Mouse (Mus musculus): ENCODE results near the gene Rnf17. TPM values are rescaled to one million over a fixed set of nuclear protein-coding genes. Genes with fewer than 3 reads are reported as not detected.

Rnf17 gene
- polyA plus RNA-seq, 1 experiment from 2014 or later = 0.59 TPM

DNA sequence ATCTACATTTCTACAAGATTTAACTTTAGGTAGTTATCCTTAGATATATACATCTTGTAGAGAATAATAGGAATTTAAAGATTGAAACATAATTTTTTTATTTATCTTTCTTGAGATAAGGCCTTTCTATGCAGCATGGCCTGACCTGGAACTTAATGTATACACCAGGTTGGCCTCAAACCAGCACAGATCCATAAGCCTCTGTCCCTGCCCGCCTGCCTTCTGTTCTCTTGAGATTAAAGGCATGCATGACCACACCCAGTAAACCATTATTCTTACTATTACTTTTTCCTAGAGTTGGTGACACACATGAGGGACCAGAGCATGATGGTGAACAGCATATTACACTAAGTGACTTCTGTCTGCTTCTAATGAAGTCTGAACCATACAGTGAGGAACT lies 60.3 kb downstream of the Rnf17 start:
- no peak overlapping the region for H3K4me3 ChIP-seq (ENCODE audit: low read depth, low read length)
- no peaks in the 10 kb centered on the region for H3K36me3 ChIP-seq (ENCODE audit: control insufficient read depth, insufficient read depth)
- H3K4me1 ChIP-seq (replicated peaks; ENCODE audit: control insufficient read depth, insufficient read depth, low read length) = no peaks in the 10 kb centered on the region
- ATAC-seq = no peak
- TF ChIP-seq CTCF (IDR thresholded peaks at IDR 0.05; ENCODE audit: low read depth) = no peak
- no peak overlapping the region for H3K27ac ChIP-seq (ENCODE audit: low read depth, low read length)
- no peaks in the 10 kb centered on the region for H3K9me3 ChIP-seq (ENCODE audit: control insufficient read depth)
- 77% methylated on average over 1 of the region's 1 CpGs for WGBS
- H3K27me3 ChIP-seq (replicated peaks; ENCODE audit: control insufficient read depth, insufficient read depth, low read length) = no peaks in the 10 kb centered on the region
- H3K9ac ChIP-seq (ENCODE audit: low read depth, low read length) = no peak overlapping the region
- H3K4me2 ChIP-seq (replicated peaks; ENCODE audit: low read depth) = no peak overlapping the region

DNA sequence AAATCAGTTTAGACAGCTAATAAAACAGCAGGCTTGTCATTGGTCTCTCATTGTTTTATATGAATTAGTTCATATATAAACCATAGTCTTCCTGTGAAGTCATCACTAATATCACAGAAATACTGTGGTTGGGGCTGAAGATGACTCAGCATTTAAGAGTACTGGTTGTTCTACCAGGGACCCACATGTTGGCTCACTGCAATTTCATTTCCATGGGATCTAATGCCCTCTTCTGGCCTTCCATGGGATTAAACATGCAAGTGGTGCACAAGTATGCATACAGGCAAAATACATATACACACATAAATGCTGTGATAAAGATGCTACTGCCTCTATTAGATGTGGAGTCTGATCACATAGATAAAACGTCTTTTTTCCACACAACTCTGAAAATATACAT lies 65.8 kb downstream of the Rnf17 start:
- peak; percentile 68 for TF ChIP-seq CTCF (IDR thresholded peaks at IDR 0.05; ENCODE audit: low read depth)
- WGBS = 50% methylated on average over 1 of the region's 1 CpGs

DNA sequence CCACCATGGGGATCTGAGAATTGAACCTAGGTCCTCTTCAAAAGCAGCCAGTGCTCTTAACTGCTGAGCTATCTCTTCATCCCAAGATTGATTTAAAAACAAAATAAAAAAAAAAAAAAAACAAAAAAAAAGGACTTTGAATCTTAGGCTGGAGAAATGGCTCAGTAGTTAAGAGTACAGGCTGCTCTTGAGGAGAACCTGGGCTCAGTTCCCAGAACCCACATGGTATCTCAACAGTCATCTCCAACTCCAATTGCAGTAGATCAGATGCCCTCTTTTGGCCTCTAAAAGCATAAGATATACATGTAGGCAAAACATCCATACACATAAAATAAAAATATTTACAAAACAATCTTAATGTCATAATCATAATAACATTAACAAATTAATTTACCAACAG lies 87.4 kb downstream of the Rnf17 start:
- Histone ChIP-seq H3K36me3 (ENCODE audit: control insufficient read depth, insufficient read depth) (no peaks in the 10 kb centered on the region), H3K4me1 (replicated peaks; ENCODE audit: control insufficient read depth, insufficient read depth, low read length) (no peaks in the 10 kb centered on the region), H3K9me3 (ENCODE audit: control insufficient read depth) (no peaks in the 10 kb centered on the region), H3K27ac (ENCODE audit: low read depth, low read length) (no peak overlapping the region), H3K27me3 (replicated peaks; ENCODE audit: control insufficient read depth, insufficient read depth, low read length) (no peaks in the 10 kb centered on the region), H3K9ac (ENCODE audit: low read depth, low read length) (no peak overlapping the region), H3K4me3 (ENCODE audit: low read depth, low read length) (no peak overlapping the region), H3K4me2 (replicated peaks; ENCODE audit: low read depth) (no peak overlapping the region)
- ATAC-seq = no peak
- TF ChIP-seq CTCF (IDR thresholded peaks at IDR 0.05; ENCODE audit: low read depth) = no peak

More for the DNA sequence above, 65.8 kb downstream of the Rnf17 start:
- Histone ChIP-seq H3K4me3 (ENCODE audit: low read depth, low read length) (no peak overlapping the region), H3K27ac (ENCODE audit: low read depth, low read length) (no peak overlapping the region), H3K4me2 (replicated peaks; ENCODE audit: low read depth) (no peak overlapping the region), H3K9me3 (ENCODE audit: control insufficient read depth) (no peaks in the 10 kb centered on the region), H3K4me1 (replicated peaks; ENCODE audit: control insufficient read depth, insufficient read depth, low read length) (no peaks in the 10 kb centered on the region), H3K36me3 (ENCODE audit: control insufficient read depth, insufficient read depth) (no peaks in the 10 kb centered on the region), H3K9ac (ENCODE audit: low read depth, low read length) (no peak overlapping the region), H3K27me3 (replicated peaks; ENCODE audit: control insufficient read depth, insufficient read depth, low read length) (no peaks in the 10 kb centered on the region)
- ATAC-seq = no peak

DNA sequence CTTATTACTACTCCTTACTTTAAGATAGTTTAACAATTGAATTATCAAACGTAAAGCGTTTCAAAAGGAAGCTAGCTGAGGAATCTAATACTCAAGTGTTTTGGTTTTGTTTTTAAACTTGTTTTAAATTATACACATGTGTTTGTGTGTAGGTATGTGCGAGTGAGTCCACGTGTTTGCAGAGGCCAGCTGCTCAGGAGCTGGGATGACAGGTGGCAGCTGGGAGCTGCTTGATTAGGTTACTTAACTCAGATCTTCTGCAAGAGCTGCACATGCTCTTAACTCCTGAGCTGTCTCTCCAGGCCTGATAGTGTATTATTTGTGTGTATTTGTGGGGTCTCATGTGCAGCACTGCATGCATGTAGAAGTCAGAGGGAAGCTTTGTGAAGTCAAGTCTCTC lies 100.0 kb downstream of the Rnf17 start:
- TF ChIP-seq CTCF (IDR thresholded peaks at IDR 0.05; ENCODE audit: low read depth) = no peak
- 60% methylated on average over 4 of the region's 4 CpGs for WGBS
- Histone ChIP-seq H3K27ac (ENCODE audit: low read depth, low read length) (no peak overlapping the region), H3K4me1 (replicated peaks; ENCODE audit: control insufficient read depth, insufficient read depth, low read length) (no peaks in the 10 kb centered on the region), H3K36me3 (ENCODE audit: control insufficient read depth, insufficient read depth) (no peaks in the 10 kb centered on the region), H3K9ac (ENCODE audit: low read depth, low read length) (no peak overlapping the region), H3K9me3 (ENCODE audit: control insufficient read depth) (no peaks in the 10 kb centered on the region), H3K4me2 (replicated peaks; ENCODE audit: low read depth) (no peak overlapping the region), H3K27me3 (replicated peaks; ENCODE audit: control insufficient read depth, insufficient read depth, low read length) (no peaks in the 10 kb centered on the region), H3K4me3 (ENCODE audit: low read depth, low read length) (no peak overlapping the region)
- no peak for ATAC-seq

DNA sequence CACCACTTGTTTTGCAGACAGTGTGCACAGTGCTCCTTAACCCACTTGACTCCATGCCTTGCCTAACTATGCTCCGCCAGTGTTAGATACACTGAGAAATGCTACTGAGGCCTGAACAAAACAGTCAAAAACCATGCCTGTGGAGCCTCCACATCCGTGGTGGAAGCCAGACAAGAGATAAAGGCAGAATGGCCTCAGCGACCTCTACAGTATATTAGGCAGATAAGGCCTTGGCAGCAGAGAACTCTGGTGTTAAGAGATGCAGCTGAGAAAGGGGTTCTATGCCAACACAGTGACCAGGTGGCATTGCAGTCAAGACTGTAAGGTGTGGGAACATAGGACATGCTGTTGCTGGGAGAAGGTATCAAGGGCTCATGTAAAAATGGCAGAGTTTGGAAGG lies 104.4 kb downstream of the Rnf17 start:
- Histone ChIP-seq H3K4me1 (replicated peaks; ENCODE audit: control insufficient read depth, insufficient read depth, low read length) (no peaks in the 10 kb centered on the region), H3K4me2 (replicated peaks; ENCODE audit: low read depth) (no peak overlapping the region), H3K27ac (ENCODE audit: low read depth, low read length) (no peak overlapping the region), H3K36me3 (ENCODE audit: control insufficient read depth, insufficient read depth) (no peaks in the 10 kb centered on the region), H3K9ac (ENCODE audit: low read depth, low read length) (no peak overlapping the region), H3K27me3 (replicated peaks; ENCODE audit: control insufficient read depth, insufficient read depth, low read length) (no peaks in the 10 kb centered on the region), H3K4me3 (ENCODE audit: low read depth, low read length) (no peak overlapping the region), H3K9me3 (ENCODE audit: control insufficient read depth) (no peaks in the 10 kb centered on the region)
- TF ChIP-seq CTCF (IDR thresholded peaks at IDR 0.05; ENCODE audit: low read depth) = no peak
- ATAC-seq = no peak
- WGBS = 60% methylated on average over 3 of the region's 3 CpGs

DNA sequence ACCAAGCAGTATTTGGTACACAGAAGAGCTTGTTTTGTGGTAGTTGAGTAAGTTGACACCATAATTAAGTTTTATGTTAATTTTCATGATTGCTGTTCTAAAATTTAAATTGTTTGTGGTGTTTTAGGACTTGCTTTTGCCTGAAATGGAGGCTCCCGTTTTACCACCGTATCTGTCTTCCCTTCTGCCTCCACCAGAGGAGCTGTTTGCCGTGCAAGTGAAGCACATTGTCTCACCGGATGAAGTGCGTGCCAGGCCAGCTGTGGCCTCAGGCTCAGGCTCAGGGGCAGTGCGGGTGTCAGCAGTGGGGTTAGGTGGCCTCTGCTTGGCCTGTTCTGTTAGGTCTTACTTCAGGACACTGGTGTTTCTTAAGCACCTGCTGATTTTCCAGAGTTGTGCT lies 109.7 kb downstream of the Rnf17 start:
- Histone ChIP-seq H3K9me3 (ENCODE audit: control insufficient read depth) (no peaks in the 10 kb centered on the region), H3K4me3 (ENCODE audit: low read depth, low read length) (no peak overlapping the region), H3K27ac (ENCODE audit: low read depth, low read length) (no peak overlapping the region), H3K9ac (ENCODE audit: low read depth, low read length) (no peak overlapping the region), H3K27me3 (replicated peaks; ENCODE audit: control insufficient read depth, insufficient read depth, low read length) (no peaks in the 10 kb centered on the region), H3K36me3 (ENCODE audit: control insufficient read depth, insufficient read depth) (no peaks in the 10 kb centered on the region), H3K4me2 (replicated peaks; ENCODE audit: low read depth) (no peak overlapping the region), H3K4me1 (replicated peaks; ENCODE audit: control insufficient read depth, insufficient read depth, low read length) (no peaks in the 10 kb centered on the region)
- ATAC-seq = no peak
- peak; percentile 75 for TF ChIP-seq CTCF (IDR thresholded peaks at IDR 0.05; ENCODE audit: low read depth)
- WGBS = 34% methylated on average over 6 of the region's 6 CpGs

DNA sequence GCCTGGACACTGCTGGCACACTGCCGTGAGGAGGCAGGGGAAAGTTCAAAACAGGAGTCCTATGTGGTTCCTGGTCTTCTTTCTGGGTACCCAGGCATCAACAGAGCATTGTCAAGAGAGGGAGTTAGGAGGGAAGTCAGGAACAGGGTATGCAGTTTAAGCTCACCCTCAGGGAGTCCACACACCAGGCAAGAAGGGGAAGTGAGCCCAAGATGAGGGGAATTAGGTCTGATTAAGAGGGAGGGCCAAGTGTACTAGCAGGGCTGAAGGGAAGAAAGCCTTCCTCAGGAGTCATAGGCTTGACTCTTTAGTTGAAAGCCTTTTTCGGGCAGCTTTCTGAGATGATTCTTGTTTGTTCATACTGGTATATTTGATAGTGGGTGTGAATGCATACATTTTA lies 112.4 kb downstream of the Rnf17 start:
- Histone ChIP-seq H3K9me3 (ENCODE audit: control insufficient read depth) (no peaks in the 10 kb centered on the region), H3K36me3 (ENCODE audit: control insufficient read depth, insufficient read depth) (no peaks in the 10 kb centered on the region), H3K4me3 (ENCODE audit: low read depth, low read length) (no peak overlapping the region), H3K9ac (ENCODE audit: low read depth, low read length) (no peak overlapping the region), H3K4me1 (replicated peaks; ENCODE audit: control insufficient read depth, insufficient read depth, low read length) (no peaks in the 10 kb centered on the region), H3K27me3 (replicated peaks; ENCODE audit: control insufficient read depth, insufficient read depth, low read length) (no peaks in the 10 kb centered on the region), H3K27ac (ENCODE audit: low read depth, low read length) (no peak overlapping the region), H3K4me2 (replicated peaks; ENCODE audit: low read depth) (no peak overlapping the region)
- no peak for TF ChIP-seq CTCF (IDR thresholded peaks at IDR 0.05; ENCODE audit: low read depth)
- ATAC-seq = no peak
- WGBS = 81% methylated on average over 2 of the region's 2 CpGs

All from intestine, postnatal 0 days (tissue).